Mouse (Mus musculus): ENCODE measurements at regions not wholly inside any gene's neighbourhood (a gene's known extent, or its start where the extent isn't known, plus 50 kb on each side); places are given as distances from the start of the nearest gene placed in this dataset.

GRCm38 (mm10) chr15:18360256-18360655, 458.5 kb upstream of the Cdh10 start:
- in situ Hi-C loops (cut with MboI, MseI) = loop anchor here (10.0 kb wide), 2 partner anchors 1035 to 1785 kb away; no protein-coding TSS in a partner anchor

GRCm38 (mm10) chr15:18399724-18400123, 419.0 kb upstream of the Cdh10 start:
- in situ Hi-C loops (cut with MboI, MseI) = no loop called here

GRCm38 (mm10) chr15:18400257-18400846, 418.4 kb upstream of the Cdh10 start:
- in situ Hi-C loops (cut with MboI, MseI) = no loop called here

- in situ Hi-C loops (cut with MboI, MseI) = no loop called here
Observed at GRCm38 (mm10) chr15:18432705-18433104, 386.0 kb upstream of the Cdh10 start.

GRCm38 (mm10) chr15:18453801-18454200, 364.9 kb upstream of the Cdh10 start:
- in situ Hi-C loops (cut with MboI, MseI) = no loop called here

- in situ Hi-C loops (cut with MboI, MseI) = no loop called here
Observed at GRCm38 (mm10) chr15:18482385-18482784, 336.4 kb upstream of the Cdh10 start.

GRCm38 (mm10) chr15:18511606-18512005, 307.1 kb upstream of the Cdh10 start:
- in situ Hi-C loops (cut with MboI, MseI) = loop anchor here (10.0 kb wide), 1 partner anchor 1533 kb away; no protein-coding TSS in a partner anchor

- in situ Hi-C loops (cut with MboI, MseI) = loop anchor here (10.0 kb wide), 1 partner anchor 1527 kb away; no protein-coding TSS in a partner anchor
Observed at GRCm38 (mm10) chr15:18517701-18518100, 301.0 kb upstream of the Cdh10 start.

GRCm38 (mm10) chr15:18556457-18556856, 262.3 kb upstream of the Cdh10 start:
- in situ Hi-C loops (cut with MboI, MseI) = no loop called here

All from regulatory T cell (primary cell).